Mouse (Mus musculus) right cerebral cortex, postnatal 14 days (tissue): ENCODE data around the gene Fam53a.
A peak's percentile ranks its signal among the peaks of the same experiment; 100 is the strongest.

Experiments used
- DNase-seq: peaks from one replicate; pipeline ENCODE4 v3.0.0; 2022

The Fam53a gene

DNA sequence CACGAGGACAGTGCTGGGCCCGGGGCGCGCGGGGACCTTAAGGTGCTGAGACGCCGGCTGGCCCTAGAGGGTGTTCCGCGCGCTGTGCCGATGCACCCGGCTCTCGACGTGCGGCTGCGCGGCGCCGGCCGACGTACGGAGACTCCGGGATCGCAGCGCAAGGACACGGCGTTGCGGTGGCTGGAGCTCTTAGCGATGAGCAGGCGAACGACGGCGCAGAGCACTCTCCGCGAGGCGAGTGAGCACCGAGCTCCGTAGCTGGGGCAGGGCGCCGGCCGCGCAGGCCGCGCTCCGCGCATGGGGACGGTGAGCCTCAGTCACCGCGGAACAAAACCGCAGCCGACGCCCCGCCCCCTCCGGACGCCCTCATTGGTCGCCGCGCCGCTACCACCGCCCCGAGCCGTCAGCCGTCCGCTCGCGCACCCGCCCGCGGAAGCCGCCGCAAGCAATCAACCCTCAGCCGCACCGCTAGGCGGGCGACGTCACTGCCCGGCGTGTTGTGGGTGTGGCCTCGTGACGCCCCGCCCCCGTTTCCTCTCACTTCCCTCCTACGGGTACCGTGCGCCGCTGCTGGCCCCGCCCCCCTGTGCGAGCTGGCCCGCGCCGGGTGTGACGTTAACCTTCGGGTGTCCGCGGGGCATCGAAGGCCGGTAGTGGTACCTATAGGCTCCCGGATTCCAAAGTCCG lies at the start of gene Fam53a, which contains the start of gene Gm9903:
Fam53a (minus strand) TSS at position 335 of the 687 bp plus-strand sequence.
Gm9903 (plus strand) TSS at position 625 of the 687 bp plus-strand sequence.
- DNase-seq, result peak; percentile 100

DNA sequence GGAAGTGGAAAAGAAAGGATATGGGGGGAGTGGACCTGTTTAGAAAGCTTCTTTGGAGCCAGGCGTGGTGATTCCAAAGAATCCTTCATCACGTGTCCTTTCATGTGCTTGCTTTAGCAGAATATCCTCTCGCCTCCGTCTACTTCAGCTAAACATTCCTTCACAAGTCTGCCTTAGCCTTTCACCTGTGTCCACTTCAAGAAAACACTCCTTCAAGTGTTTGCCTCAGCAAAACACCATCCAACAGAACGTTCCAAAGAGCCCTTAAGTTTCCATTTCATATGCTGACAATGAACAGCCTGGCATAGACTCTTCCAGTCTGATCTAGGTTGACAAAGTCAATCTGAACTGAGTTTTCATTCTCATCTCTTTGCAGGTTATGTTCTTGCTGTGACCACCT lies 48.8 kb upstream of the Fam53a start:
- DNase-seq, result no peak

GRCm38 (mm10) chr5:33675964-33676363 lies 46.5 kb upstream of the Fam53a start:
- DNase-seq, result peak; percentile 69

GRCm38 (mm10) chr5:33674439-33674838 lies 45.0 kb upstream of the Fam53a start:
- DNase-seq, result peak; percentile 26

GRCm38 (mm10) chr5:33671659-33672058 lies 42.2 kb upstream of the Fam53a start:
- DNase-seq, result no peak

GRCm38 (mm10) chr5:33668223-33668622 lies 38.8 kb upstream of the Fam53a start:
- DNase-seq, result no peak

GRCm38 (mm10) chr5:33658664-33659050 lies 29.2 kb upstream of the Fam53a start:
- no peak for DNase-seq

GRCm38 (mm10) chr5:33657787-33658663 lies 28.6 kb upstream of the Fam53a start, which contains the start of the genes Tacc3 and Tmem129:
Tacc3 (plus strand) TSS chr5:33658128.
Tmem129 (minus strand) TSS chr5:33658416.
- peak; percentile 96 for DNase-seq

GRCm38 (mm10) chr5:33657251-33657786 lies 27.9 kb upstream of the Fam53a start:
- peak; percentile 54 for DNase-seq

- no peak for DNase-seq
These were observed 27.3 kb upstream of the Fam53a start for GRCm38 (mm10) chr5:33656739-33657138.

GRCm38 (mm10) chr5:33655251-33655840 lies 25.9 kb upstream of the Fam53a start:
- no peak for DNase-seq

- no peak for DNase-seq
These were observed 25.0 kb upstream of the Fam53a start for GRCm38 (mm10) chr5:33654424-33654823.

GRCm38 (mm10) chr5:33652783-33653173 lies 23.3 kb upstream of the Fam53a start:
- no peak for DNase-seq

GRCm38 (mm10) chr5:33651921-33652782 lies 22.7 kb upstream of the Fam53a start, which contains the start of gene Slbp:
Slbp (minus strand) TSS chr5:33652574.
- peak; percentile 93 for DNase-seq

DNA sequence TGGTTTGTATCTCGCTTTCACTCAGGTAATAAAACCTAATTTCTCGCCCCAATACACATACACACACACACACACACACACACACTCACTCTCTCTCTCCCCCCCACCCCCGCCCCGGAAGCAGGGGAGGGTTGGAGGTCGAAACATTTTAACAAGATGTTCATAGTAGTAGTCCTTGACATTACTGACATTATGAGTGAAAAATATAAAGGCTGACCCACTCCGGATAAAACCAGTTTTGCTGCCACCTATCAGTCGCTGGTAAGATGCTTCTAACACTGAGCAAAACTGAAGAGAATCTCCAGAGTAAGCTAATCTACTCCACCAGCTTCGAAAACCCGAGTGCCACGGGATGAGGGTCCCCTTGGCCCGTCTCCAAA lies 22.1 kb upstream of the Fam53a start:
- DNase-seq, result no peak

- no peak for DNase-seq
These were observed 21.6 kb upstream of the Fam53a start for GRCm38 (mm10) chr5:33651017-33651416.

DNA sequence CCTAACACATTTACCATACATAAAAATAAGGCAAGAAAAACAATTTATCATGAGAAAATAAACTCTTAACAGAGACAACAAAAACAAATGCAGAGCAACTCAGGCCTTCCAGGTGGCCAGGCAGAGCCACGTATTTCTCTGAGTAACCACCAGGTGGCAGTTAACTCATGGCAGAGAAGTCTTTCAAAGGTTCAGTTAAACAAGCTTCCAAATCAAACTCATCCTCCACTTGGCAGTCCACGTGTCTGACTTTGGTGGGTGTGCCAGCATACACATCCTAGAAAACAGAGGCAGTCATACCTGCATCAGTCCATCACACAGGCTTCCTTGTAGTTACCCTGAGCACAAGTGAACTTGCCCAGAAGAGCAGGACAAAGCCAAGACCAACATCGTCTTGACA lies 11.2 kb upstream of the Fam53a start:
- DNase-seq, result peak; percentile 22

GRCm38 (mm10) chr5:33638826-33639225 lies 9.4 kb upstream of the Fam53a start:
- DNase-seq, result no peak

- DNase-seq, result no peak
These were observed 8.3 kb upstream of the Fam53a start for GRCm38 (mm10) chr5:33637606-33638350.

DNA sequence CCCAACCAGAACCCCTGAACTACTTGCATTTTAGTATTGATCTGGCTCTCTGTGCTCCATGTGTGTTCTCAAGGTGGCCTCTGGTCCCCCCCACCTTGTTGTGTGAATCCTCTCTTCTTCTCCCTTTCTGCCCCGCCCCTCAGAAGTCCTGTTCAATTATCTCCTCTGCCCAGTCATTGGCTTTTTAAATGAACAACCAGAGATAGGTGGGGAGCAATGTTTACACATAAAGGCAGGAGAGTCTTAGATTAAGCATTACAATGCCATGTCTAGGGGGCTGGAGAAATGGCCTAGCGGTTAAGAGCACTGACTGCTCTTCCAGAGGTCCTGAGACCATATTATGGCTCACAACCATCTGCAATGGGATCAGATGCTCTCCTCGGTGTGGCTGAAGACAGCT lies 5.9 kb upstream of the Fam53a start:
- no peak for DNase-seq

GRCm38 (mm10) chr5:33632526-33632925 lies 3.1 kb upstream of the Fam53a start:
- DNase-seq, result no peak
